Mouse (Mus musculus) adrenal gland, adult 8-10 months (tissue): ENCODE data around the gene Wnt10b. TPM values are rescaled to one million over a fixed set of nuclear protein-coding genes. Genes with fewer than 3 reads are reported as not detected.
"Not testable (repeated sequence)": the region's sequence is repeated elsewhere in the genome, so short reads cannot be mapped to it uniquely, and the experiment has no call there.

ENCODE experiments used
- DNase-seq: peaks from one replicate; pipeline ENCODE4 v3.0.0; 2022
- total RNA-seq, 4 experiments: library from RNA; stranded (reverse); gene quantifications; 2 replicates each; pipeline ENCODE4 v1.2.4; 2022

Wnt10b gene
- total RNA-seq, 4 experiments from 2014 or later, result 0.49 to 12.9 (median 5.0) TPM

- DNase-seq, result no peak
Measured at GRCm38 (mm10) chr15:98771813-98772425, 6.0 kb downstream of the Wnt10b start.

- no peak for DNase-seq
Measured at GRCm38 (mm10) chr15:98768259-98768658, 9.7 kb downstream of the Wnt10b start.

- DNase-seq, result no peak
Measured at GRCm38 (mm10) chr15:98765929-98766328, 12.0 kb downstream of the Wnt10b start.

- DNase-seq, result peak; percentile 95
Measured at GRCm38 (mm10) chr15:98762670-98763529, 15.1 kb downstream of the Wnt10b start, which contains the start of gene Arf3. TSS of gene Arf3 (minus strand) at chr15:98763214.

- peak; percentile 85 for DNase-seq
Measured at GRCm38 (mm10) chr15:98762201-98762621, 15.7 kb downstream of the Wnt10b start.

- no peak for DNase-seq
Measured at GRCm38 (mm10) chr15:98754125-98754524, 23.8 kb downstream of the Wnt10b start.

GRCm38 (mm10) chr15:98753021-98753423 is 24.9 kb downstream of the Wnt10b start:
- no peak for DNase-seq

GRCm38 (mm10) chr15:98749093-98749492 is 28.9 kb downstream of the Wnt10b start:
- no peak for DNase-seq

- DNase-seq, result no peak
Measured at GRCm38 (mm10) chr15:98747296-98747695, 30.7 kb downstream of the Wnt10b start.

GRCm38 (mm10) chr15:98746344-98746965 is 31.5 kb downstream of the Wnt10b start:
- no peak for DNase-seq

- not testable (repeated sequence) for DNase-seq
Measured at GRCm38 (mm10) chr15:98743863-98744262, 34.1 kb downstream of the Wnt10b start.

- DNase-seq, result no peak
Measured at GRCm38 (mm10) chr15:98742766-98743428, 35.1 kb downstream of the Wnt10b start.

GRCm38 (mm10) chr15:98740219-98740618 is 37.7 kb downstream of the Wnt10b start:
- DNase-seq, result no peak

- DNase-seq, result no peak
Measured at GRCm38 (mm10) chr15:98738796-98739195, 39.2 kb downstream of the Wnt10b start.

- no peak for DNase-seq
Measured at GRCm38 (mm10) chr15:98737881-98738280, 40.1 kb downstream of the Wnt10b start.

GRCm38 (mm10) chr15:98736521-98736920 is 41.4 kb downstream of the Wnt10b start:
- DNase-seq, result no peak

- no peak for DNase-seq
Measured at GRCm38 (mm10) chr15:98733976-98734566, 43.9 kb downstream of the Wnt10b start.

GRCm38 (mm10) chr15:98733370-98733769 is 44.6 kb downstream of the Wnt10b start:
- no peak for DNase-seq

GRCm38 (mm10) chr15:98732006-98732531 is 45.9 kb downstream of the Wnt10b start:
- no peak for DNase-seq

GRCm38 (mm10) chr15:98730790-98731189 is 47.2 kb downstream of the Wnt10b start:
- DNase-seq, result no peak

- no peak for DNase-seq
Measured at GRCm38 (mm10) chr15:98729791-98730545, 48.0 kb downstream of the Wnt10b start.
